Mouse (Mus musculus): ENCODE results near the gene Dtnb. TPM values are rescaled to one million over a fixed set of nuclear protein-coding genes. Genes with fewer than 3 reads are reported as not detected.

Dtnb gene
- polyA plus RNA-seq, 1 experiment, result 76.1 TPM

DNA sequence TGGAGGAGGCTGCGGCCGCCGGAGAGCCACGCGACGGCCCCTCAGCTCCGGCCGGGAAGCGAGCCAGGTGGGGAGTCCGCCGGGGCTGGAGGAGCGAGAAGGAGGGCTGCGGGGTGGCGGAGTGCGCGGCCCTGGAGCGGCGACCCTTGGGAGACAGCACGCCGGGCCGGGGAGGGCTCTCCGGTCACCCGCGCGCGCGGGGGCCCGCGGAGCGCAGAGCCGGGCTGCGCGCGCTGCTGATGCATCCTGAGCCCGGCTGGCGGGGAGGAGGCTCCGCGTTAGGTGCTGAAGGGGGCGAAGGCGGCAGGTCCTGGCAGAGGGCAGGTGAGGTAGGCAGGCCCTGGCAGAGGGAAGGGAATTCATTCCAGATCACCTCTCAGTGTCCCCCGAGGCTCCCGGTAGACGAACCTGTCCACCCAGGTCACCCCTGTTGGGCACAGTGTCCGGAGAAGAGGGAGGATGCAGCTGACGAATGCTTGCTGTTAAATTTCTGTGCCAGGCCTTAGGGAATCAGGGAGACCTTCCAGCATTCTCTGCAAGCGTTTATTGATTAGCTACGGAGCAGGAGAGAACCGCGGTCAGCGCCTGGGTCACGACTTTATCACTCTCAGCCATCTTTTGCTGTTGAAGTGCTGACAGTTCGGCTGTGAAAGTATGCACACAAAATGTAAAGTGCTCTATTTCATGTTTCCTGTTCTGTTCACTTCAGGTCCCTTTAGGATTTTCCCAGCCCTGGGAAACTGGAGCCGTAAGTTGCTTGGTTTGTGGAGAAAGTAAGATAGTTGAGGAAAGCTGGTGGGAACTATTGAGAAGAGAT, 608 bp downstream of the Dtnb start:
- DNase-seq (ENCODE audit: low read depth), result no peak

DNA sequence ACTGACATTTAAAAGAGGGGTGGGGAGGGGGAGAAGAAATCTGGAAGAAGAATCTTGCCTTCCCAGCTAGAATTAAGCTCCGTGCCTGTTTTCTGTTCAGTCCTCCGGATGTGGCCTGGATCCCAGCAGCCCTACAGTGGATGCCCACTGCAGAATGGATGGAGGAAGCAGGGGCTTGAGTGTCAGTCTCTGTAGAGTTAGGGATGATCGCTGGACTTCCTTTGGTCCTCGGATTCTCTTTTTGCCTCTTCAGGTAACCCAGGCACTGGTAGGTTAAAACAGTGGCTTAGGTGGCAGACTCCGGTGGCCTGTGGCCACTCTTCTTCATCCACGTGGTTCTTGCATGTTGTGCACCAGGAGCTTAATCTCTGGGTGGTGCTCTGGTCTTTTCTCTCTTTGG, 1.2 kb downstream of the Dtnb start:
- no peak for DNase-seq (ENCODE audit: low read depth)

DNA sequence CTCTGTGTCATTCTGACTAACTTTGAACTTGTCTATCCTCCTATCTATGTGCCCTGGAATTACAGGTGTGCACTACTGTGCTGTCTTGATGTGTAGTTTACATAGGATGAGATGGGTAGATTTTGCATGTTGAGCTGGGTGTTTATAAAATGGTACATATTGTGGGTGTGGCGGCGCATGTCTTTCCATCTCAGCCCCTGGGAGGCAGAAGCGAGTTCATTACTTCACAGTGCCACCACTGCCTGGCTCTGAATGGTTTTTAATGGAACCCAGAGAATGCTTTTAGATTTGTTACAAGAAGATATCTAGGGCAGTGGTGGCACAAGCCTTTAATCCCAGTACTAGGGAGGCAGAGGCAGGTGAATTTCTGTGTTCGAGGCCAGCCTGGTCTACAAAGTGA, 2.5 kb downstream of the Dtnb start:
- DNase-seq (ENCODE audit: low read depth), result no peak

DNA sequence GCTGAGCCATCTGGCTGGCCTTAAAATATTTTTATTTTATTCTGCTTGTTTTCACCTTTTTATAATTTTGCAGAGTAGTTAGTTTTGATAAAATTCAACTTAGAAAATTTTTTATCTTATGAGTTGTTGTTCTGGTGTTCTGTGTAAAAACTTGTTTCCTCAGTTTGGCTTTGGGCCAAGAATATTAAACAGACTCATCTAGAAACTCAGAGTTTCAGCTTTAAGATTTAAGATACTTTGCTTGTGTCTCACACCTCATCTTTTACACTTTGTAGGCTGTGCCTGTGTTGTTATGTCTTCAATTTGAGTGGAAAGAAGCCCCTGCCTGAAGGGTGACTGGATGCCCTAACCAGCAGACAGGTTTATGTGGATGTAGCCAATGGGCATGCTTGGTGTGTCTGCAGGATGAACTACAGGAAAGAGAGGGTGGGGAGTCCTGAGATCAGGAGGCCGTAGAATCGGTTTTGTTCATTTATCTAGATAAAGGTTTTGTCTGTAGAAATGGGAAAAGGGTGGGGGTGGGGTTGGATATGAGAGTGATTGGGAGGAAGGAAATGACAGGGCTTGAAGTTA, 7.9 kb downstream of the Dtnb start:
- no peak for DNase-seq (ENCODE audit: low read depth)

DNA sequence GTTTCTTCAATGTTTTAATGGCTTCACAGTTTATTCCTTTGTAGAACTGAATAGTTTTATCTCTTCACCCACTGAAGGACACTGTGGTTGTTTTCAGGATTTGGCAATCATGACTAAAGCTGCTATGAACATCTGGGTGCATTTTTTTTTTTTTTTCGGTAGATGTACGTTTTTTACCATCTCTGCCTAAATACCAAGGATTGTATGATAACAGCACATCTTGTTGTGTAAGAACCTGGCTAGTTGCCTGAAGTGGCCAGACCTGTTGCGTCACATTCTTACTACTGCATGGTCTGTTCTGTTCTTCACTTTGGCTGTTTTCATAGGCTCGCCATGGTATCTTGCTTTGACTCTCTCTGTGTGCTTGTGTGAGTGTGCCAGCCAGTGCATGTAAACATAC, 10.4 kb downstream of the Dtnb start:
- DNase-seq (ENCODE audit: low read depth), result no peak

DNA sequence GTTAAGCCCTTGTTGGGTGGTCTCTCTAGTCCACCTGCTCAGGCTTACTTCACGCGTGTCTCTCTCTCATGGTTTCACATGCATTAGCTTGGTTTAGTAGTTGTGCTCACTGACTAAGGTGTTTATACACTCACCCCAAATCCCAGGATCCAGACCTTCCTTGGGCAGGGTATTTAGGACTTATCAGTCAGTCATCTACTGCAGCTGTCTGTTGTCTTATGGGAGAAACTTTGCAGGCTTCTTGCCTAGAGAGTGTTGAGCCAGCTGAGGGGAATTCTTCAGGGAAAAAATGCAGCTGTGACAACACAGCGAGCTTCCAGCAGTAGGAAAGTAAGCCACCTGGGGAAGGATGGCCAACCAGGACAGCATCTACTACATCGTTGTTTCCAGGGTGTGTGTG, 13.3 kb downstream of the Dtnb start:
- no peak for DNase-seq (ENCODE audit: low read depth)

DNA sequence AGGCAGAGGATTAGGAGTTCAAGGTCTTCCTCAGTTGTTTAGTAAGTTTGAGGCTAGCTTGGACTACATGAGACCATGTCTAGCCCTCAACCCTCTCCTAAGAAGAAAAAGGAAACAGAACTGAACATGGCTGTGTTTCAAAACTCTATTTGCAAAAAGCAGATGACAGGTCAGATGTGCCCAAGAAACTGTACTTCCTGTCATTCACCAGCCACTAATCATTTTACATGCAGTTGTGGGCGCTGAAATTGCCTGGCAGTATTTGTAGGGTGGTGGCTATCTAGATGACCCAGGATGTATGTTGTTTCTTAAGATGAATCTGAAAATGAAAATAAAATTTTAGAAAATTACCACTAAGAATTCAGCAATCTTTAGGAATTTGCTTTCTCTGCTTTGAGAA, 14.8 kb downstream of the Dtnb start:
- no peak for DNase-seq (ENCODE audit: low read depth)

DNA sequence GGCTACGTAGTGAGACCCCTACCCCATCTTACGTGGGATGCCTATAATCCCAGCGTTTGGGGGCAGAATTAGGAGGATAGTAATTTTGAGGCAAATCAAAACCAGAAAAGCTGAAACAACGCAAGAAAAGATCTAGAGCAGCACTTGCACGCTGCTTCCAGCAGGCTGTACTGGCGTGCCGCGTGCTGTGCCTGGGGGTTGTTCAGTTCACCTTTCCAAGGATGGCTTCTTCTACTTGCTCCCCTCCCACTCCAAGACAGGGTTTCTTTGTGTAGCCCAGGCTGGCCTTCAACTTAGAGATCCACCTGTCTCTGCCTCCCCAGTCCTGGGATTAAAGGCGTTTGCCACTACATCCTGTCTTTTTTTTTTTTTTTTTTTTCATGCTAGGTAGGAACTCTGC, 17.9 kb downstream of the Dtnb start:
- DNase-seq (ENCODE audit: low read depth), result no peak

DNA sequence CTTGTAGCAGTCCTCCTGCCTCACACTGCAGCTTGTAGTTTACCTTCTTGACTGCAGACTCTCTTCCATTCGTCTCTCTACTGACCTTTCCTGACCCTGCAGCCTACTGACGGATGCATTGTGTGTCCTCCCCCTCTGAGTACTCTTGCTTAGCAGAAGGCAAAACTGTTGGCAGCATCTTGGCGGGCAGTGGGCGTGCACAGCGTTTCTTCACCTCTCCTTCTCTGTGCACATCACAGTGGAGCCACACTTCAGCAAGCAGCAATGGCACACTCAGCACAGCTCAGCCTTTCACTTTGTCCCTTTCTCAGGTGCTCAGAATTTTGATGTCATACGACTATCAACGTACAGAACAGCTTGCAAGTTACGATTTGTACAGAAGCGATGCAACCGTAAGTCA, 19.4 kb downstream of the Dtnb start:
- DNase-seq (ENCODE audit: low read depth), result no peak

DNA sequence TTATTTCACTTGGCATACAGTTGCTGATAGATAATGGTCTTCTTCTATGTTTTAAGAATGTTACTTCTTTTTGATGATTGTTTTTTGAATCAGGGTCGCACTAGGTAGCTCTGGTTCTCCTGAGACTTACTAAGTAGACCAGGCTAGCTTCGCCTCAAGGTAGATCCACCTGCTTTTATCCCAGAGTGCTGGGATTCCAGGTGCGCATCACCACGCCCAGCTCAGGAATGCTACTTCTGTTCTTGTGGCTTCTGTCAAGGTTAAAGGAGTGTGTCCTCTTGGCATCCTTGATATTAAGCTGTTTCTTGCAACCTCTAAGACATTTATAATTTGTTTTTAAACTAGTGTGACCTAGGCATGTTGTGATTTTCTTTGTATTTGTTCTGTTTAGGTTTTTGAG, 30.6 kb downstream of the Dtnb start:
- no peak for DNase-seq (ENCODE audit: low read depth)

DNA sequence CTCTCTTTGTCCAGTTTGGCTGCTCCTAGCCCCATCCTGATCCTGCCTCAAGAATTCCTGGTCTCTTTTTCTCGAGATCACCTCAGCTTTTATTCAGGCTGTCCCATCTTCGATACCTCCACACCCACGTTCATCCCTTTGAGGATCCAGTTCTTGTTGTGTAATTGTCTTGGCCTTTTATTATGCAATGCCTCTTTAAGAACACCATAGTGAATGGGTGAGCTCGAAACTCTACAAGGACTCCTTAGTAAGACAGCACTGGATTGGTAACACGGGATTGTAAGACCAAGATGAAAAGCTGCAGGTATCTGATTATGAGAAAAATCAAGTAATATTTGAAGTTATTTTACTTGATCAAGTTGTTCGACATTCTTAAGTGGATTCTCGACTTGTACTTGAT, 34.0 kb downstream of the Dtnb start:
- no peak for DNase-seq (ENCODE audit: low read depth)

DNA sequence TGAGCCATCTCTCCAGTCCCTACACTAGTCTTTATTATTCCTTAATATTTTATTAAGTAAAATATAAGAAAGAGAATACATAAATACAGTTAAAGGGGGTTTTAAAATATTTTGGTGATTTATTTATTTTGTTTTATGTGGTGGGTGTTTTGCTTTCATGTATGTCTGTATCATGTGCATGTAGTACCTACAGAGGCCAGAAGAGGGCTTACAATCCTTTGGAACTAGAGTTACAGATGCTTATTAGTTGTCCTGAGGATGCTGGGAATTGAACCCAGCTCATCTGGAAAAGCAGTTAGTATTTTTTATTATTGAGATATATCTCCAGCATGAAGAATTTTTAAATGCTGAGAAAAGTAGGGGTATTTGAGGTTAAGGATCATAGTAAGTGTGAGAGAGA, 37.6 kb downstream of the Dtnb start:
- DNase-seq (ENCODE audit: low read depth), result no peak

DNA sequence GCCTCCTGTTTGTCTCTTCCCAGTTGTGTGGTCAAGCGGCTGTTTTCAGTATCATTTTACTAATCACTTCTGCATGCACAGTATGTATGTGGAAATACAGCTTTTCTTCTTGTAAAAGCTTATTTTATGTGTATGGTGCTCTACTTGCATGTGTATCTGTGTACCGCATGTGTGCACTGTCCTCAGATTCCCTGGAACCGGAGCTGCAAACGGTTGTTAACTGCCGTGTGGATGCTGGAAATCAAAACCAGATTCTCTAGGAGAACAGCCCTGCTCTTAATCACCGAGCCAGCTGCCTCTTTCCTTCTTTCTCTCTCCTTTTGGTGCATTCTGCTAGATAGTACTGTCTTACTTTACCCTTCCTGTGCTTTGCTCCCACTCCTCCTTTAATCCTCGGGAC, 39.7 kb downstream of the Dtnb start:
- no peak for DNase-seq (ENCODE audit: low read depth)

DNA sequence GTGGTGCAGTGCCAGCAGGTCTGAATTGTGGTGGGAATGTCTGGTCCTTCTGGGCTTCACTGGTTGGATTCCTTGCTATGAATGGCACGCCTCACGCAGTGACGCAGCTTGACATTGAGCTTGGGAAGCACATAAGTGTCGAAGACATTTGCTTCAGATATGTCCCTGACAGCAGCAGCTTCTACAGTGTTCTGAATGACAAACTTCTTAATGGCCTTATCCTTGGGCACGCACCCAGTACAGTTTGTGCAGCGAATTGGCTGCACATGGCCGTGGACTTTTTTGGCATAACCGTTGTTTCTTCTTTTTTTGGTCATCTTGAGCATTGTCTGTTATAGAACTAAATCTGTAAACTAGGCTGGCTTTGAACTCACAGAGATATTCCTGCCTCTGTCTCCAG, 42.9 kb downstream of the Dtnb start:
- no peak for DNase-seq (ENCODE audit: low read depth)

DNA sequence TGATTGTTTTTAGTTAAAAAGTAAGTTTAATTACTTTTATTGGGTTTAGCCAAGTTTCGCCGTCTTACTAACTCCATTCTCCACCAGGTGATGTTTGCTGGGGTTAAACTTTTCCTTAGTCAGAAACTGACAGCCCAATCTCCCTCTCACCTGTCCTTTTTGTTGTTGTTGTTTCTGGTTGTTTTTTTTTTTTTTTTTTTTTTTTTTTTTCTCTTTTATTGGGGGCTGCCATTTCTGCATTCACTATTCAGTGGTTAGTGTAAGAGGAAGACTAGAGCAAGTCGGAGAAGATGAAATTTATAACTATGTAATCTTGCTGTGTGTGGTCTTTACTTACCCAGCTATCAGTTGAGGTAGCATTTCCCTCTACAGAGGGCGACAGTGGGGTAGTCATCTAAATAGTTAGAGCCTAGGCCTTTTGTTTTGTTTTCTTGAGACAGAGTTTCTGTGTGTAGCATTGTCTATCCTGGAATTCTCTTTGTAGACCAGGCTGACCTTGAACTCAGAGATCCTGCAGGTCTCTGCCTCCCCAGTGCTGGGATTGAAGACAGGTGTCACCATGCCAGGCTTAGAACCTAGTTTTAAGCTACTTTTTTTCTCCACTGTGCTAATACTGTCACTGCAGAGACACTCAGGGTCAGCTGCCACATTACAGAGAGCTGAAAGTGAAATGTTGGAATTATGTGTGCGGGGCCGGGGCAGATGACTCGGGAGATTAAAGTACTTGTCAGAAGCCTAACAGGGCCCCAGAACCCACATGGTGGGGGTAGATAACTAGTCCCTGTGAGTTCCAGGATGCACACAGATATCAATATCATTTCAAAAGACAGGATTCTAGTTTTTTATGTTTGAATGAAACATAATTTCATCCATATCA, 46.2 kb downstream of the Dtnb start:
- no peak for DNase-seq (ENCODE audit: low read depth)

DNA sequence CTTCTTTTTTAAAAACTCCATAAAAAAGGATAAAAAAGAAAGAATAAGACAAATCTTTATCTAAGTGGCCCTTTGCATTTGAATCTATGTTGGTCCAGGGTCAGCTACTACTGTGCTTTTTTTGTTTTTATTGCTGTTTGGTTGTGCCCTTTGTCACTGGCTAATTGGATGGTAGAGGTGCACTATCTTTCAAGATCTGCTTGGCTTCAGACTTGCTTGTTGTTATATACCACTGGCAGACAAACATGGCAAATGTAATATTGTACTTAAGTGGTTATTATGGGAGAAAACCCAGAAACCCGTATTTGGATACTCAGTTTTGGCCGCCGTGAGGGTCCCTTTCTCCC, 46.8 kb downstream of the Dtnb start:
- no peak for DNase-seq (ENCODE audit: low read depth)

DNA sequence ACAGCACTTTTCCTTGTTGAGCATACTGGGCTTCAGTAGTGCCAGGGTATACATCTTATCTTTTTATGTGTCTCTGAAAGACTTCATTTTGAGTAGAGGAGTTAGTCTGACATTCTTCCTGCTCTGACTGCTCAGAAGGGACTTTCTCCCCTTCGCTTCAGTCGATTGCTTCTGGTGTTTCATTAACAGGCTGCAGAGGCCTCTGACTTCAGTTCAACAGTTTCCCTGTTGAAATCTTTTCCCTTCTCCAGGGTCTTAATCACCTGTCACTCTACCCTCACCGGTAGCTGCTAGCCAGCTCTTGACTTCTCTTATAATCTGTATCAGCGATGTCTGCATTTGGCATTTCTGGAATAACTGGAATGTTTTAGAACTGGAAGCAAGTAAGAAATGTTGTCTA, 54.7 kb downstream of the Dtnb start:
- no peak for DNase-seq (ENCODE audit: low read depth)

DNA sequence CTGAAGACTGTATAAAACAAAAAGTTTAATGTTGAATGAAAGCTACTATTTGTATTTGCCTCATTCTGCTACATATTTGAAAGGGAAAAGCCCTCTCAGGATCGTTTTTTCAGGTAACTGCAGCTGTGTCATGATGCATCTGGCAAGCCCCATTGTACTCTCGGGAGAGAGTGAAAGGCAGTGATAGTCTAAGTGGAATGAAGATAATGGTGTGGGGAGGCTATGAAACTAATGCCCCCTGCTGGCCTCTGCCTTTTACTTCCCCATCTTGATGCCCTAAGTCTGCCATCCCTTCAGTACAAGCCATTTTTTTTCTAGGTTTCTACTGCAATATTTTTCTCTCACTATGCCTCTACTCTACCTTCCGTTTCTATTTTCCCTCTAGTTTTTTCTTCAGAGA, 69.8 kb downstream of the Dtnb start:
- no peak for DNase-seq (ENCODE audit: low read depth)

DNA sequence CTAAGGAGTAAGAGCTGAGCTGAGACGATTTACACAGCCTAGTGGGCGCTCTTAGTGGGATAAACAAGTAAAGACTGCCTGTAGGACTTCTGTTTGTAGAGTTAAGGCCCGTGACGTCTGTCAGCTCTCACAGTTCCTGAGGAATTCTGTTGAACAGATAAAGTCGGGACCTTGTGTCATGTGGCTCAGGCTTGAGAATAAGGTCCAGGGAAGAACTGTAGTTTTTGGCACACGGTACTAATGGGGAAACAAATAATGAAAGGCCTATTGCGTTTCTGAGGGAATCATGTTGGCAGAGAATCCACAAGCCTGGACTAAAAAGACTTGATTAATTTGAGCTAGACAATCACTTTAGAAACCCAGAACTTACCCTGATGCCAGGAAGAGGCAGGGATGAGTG, 84.6 kb downstream of the Dtnb start:
- no peak for DNase-seq (ENCODE audit: low read depth)

DNA sequence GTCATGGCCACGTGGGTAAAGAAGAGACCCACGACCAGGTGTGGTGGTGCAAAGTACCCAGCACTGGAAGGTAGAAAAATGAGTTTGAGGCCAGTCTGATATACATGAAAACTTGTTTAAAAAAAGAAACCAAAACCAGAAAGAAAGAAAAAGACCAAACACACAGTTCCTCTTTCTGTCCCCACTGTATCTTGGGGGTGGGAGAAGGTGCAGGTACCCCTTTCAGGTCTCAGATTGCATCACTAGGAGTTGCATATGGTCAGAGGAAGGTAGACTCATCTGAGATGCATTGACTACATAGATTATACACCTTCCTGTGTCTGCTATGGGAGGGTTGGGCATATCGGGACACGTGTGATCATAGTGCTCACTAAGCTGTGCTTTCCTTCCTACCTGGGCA, 85.1 kb downstream of the Dtnb start:
- DNase-seq (ENCODE audit: low read depth), result no peak

DNA sequence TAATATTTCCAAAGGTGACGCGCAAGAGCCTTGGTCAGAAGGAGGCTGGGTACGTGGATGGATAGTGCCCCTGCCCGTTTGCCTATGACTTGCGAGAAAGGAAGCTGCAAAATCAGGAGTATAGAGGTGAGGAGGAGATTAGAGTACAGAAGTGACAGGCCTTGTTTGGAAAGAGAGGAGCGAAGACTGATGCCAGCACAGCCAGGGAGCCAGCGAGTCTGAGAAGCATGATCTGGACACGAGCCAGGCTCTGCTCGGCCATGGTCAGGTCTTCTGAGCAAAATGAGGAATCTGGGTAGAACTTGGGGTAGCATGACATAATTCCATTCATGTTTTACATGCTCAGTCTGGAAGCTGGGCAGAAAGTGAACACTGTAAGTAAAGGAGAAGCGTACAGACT, 85.6 kb downstream of the Dtnb start:
- no peak for DNase-seq (ENCODE audit: low read depth)

DNA sequence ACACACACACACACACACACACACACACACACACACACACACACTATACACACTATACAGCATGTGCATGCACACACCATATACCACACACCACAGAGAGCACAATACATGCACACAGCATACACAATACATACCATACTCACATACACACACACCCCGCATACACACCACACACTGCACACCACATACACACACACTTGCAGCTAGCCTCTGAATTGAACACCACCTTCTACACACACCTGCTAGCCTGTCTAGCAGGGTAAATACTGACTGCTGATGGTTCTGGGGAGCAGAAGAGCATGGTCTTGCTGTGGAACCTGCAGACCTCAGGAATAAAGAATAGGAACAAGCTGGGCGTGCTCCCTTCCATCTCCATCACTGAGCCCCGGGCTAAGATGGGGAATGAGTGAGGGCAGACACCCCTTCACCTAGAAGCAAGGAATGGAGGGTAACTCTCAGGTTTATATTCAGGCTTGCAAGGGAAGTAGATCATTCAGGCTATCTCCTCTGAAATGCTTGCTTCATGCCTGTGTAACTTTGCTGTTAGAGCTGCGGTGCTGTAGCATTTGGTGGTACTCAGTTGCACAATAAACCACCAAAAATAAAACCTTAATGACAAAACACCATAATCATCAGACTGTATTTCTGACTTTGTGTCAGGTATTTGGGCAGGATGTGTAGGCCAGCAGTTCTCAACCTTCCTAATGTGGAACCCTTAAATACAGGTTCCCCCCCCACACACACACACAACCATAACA, 87.6 kb downstream of the Dtnb start:
- no peak for DNase-seq (ENCODE audit: low read depth)

Data from gonadal fat pad, adult 2 months (tissue).